Mouse (Mus musculus) adrenal gland, adult 8-10 months (tissue): Measurements from ENCODE around the gene Sbno2. TPM values are rescaled to one million over a fixed set of nuclear protein-coding genes. Genes with fewer than 3 reads are reported as not detected.

Experiments
- DNase-seq: peaks from one replicate; pipeline ENCODE4 v3.0.0; 2022
- total RNA-seq, 4 experiments: library from RNA; stranded (reverse); gene quantifications; 2 replicates each; pipeline ENCODE4 v1.2.4; 2022

The Sbno2 gene
- total RNA-seq, 4 experiments from 2014 or later, result 27.4 to 54.8 (median 45.1) TPM

DNA sequence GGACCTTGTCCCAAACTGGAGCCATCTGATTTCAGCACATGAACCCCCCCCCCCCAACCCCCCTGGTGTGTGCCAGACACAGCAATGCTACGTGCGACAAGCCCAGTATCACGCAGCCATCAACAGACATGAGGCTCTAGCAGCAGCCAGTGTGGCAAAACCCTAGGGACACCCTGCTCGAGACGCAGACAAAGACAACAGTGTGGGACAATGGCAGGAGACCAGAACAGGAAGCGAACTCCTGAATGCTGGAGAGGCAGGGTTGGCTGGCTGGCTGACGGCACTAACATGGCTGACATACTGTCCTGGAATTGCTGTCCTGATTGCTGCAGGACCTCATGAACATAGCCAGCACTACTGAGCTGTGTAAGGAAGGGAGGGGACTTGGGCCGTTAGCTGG, 70.2 kb downstream of the Sbno2 start:
- no peak for DNase-seq

DNA sequence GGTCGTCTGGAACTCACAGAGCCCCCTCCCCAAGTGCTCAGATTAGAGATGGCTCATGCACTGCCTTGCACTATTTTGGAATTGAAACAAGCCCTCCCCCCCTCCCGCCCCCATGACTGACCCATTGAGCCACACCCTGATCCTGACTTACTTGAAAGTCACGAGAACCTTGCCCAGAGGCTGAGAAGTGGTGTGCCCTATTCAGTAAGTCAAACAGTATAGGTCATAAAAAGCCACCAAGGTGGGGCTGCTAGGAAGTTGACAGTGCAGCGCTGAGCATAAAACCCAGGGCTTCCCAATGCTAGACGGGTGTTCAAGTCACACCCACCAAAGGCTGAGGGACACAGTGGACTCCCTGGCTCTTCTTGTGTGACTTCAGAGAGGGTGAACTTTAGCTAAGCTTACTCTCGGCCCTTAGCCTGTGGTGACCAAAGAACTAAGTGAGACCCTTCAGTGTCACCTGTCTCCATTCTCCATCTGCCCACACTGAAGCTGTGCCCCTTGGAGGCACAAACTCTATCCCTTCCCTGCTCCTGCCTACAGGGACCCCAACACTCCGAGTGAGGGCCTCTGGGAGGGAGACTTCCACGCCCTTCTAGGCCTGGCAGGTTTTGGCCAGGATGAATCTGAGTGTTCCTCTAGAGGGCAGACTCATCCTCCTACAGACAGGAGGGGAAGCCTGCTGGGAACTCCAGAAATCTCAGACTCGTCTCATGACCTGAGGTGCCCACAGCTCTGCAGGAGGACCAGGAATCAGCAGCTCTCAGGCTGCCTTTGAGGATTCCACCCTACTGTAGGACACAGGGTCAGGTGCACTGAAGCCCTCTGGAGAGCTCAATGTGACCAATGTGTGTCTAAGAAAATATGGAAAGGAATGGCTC, 71.6 kb downstream of the Sbno2 start:
- DNase-seq, result no peak

DNA sequence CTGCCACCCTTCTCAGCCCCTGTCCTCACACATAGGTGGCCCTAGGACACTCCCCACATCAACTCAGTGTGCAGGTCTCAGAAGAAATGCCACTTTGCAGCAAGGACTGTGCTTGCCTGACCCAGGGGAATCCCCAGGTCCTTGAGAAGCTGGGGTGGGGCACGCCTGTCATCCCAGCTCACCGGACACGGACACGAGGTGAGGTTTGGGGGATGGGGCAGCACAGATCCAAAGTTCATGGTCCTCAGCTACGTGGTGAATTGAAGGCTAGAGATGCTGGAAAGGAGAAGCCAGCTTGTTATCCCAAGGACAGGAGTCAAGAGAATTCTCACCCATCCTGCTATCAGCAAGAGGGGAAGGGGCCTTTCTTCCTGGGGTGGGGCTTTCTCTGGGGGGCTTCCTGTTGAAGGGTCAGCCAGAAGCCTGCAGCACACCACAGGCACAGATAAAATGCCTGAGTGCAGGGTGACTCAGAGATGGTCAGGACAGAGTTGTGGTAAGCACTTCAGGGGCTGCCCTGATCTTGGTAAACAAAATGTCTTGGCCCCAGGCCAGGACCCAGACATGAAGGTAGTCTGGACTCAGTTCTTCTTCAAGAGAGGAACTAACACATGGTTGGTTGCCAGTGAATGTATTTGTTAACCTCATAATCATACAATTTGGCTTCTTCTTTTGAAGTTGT, 72.4 kb downstream of the Sbno2 start:
- DNase-seq, result peak; percentile 70

DNA sequence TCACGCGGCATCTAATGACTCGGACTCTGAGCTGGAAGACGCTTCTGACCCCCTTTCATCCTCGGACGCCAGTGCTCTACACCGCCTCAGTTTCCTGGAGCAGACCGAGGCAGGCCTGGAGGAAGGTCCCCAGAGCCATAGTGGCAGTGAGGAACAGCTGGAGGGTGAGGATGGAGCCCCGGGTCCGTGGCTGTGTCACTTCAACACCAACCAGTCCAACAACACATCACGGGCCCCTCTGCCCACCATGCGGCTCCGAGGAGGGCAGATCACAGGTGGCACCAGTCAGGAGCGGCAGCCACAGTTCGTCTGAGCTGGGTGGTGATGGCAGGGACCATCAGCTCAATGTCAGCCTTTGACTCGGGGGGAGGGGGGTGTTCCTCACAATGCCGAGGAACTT, 74.6 kb downstream of the Sbno2 start:
- DNase-seq, result no peak

DNA sequence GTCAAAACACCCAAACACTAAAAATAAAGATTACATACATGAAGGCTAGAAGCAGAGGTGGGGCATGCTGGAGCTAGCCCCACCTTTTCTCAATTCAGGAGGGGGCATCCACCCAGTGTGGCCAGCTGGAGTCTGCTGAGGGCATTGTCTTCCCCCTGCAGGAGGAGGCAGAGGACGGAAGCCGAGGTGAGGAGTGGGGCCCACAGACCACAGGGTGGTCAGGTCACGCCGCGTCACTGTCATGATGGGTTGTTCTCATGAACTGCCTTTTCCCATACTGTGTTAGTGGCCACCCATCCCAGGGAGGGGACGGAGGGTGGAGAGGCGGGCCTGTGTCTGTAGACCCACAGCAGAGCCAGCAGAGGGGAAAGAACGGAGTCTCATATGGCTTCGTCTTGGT, 75.2 kb downstream of the Sbno2 start:
- DNase-seq, result no peak

DNA sequence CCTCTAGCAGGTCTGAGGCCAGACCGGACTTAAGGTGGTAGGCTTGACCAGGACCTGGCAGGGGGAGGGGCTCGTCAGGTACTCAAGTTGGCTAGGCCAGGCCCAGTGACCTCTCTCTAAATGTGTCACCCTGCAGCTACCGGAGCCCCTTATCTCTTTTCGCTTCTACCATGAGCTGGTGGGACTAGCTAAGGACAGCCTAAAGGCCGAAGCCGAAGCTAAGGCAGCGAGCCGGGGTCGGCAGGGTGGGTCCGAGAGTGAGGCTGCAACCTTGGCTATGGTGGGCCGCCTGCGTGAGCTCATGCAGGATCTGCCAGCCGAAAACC, 76.9 kb downstream of the Sbno2 start:
- DNase-seq, result no peak

DNA sequence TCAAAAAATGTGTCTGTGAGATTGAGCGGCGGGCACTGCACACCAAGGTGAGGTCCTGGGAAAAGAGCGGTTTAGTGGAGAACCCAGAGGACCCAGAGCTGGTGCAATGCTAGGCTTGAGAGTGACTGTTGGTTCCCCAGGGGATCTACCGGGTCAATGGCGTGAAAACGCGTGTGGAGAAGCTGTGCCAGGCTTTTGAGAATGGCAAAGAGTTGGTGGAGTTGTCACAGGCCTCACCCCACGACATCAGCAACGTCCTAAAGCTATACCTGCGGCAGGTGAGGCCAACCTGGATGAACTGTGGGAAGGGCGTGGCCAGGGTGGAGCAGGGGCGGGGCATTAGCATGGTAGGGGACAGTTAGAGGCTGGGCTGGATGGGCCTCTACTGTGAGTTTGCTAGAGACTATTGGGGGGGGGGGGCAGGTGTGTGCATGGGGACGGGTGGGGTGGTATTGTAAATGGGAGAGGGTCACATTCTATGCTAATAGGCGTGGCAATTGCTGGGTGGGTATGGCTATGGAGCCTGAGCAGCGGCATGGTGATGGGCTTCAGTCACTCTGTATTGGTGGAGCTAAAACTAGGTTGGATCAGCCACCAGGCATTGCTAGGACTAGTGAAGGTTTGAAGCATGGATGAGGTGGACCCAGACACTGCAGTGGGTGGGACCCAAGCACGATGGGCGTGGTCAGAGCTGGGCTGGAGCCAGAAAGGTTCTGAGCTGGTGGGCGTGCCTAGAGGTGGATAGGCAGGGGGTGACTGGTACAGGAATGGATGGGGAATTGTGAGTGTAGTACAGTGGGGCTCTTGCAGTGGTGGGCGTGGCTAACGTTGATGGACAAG, 77.5 kb downstream of the Sbno2 start:
- no peak for DNase-seq

DNA sequence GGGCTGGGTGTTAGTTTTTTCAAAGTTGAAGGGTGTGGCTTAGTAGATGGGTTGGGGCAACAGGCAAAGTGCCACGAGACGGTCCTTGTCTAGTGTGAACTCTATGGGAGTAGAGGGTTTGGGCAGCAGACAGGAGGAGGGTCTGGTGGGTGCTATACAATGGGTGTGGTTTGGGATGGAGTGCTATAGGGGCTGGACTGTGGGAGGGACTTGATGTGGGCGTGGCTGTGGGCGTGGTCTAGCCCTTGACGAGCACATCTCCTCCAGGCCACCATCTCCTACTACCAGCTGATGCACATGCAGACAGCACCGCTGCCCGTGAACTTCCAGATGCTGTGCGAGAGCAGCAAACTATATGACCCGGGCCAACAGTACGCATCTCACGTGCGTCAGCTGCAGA, 79.5 kb downstream of the Sbno2 start:
- DNase-seq, result no peak

DNA sequence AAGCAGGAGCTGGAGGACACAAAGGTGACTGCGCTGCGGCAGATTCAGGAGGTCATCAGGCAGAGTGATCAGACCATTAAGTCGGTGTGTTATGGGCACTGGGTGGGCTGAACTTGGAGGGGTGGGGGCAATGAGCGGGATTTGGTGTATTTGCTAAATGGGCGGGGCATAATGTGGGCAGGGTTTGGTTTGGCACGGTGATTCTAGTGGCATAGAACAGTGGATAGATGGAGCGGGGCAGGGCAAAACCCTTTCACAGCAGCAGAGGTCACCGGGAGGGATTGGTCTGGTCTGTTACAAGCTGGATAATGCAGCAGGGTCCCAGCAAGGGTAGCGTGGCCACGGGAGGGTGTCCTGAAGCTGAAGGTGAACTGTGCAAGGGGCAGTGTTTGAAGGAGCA, 79.9 kb downstream of the Sbno2 start:
- no peak for DNase-seq

DNA sequence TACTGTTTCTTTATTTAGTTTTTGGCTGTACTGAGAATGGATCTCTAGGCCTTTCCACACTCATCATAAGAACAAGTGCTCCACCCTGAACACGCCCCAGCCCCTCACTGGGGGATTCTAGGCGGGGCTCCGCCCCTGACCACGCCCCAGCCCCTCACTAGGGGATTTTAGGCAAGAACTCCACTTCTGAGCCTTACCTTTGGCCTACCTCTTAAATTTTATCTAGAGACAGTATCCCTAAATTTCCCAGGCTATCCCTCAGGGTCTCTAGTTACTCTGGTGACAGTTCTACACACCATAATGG, 80.4 kb downstream of the Sbno2 start:
- DNase-seq, result no peak

DNA sequence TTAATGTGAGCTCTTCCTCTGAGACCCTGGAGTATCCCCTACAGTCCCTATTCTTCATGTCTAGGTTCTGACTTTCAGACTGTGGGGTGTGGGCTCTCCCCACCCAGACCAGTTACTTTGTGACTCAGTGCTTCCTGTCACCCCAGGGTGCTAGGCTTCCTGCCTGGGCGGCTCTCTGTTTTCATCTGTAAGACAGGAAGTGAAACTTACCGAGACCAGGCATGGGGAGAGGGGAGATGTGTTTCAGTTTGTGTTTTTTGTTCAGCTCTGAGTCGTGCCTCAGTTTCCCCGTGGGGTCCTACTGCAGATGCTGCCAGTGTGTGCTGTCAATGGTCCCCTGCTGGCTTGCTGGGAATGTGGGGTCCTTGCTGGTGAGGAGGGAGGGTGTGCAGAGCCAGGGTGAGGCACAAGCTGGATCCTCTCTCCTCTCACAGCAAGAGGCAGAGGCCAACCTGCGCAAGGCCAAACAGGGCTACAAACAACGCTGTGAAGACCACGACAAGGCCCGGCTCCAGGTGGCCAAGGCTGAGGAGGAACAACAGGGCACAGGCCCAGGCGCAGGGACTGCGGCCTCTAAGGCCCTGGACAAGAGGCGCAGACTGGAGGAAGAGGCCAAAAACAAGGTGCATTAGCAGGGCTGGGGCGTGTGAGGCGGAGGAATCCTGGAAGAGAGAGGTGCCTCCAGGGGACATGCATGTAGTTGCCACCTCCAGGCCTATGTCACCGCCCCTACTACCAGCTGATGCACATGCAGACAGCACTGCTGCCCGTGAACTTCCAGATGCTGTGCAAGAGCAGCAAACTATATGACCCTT, 80.9 kb downstream of the Sbno2 start:
- no peak for DNase-seq

DNA sequence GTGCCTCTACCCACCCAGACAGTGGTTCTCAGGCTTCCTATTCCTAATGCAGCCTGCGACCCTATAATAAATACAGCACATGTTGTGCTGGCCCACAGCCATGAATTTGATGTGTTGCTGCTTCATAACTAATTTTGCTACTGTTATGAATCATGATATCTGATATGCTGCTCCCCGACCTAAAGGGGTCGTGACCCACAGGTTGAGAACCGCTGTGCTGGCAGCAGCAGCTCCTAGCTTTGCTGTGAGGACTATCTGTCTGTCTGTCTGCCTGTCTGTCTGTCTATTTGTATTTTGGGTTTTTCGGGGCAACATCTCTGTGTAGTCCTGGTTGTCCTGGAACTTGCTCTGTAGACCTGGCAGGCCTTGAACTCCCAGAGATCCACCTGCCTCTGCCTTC, 81.6 kb downstream of the Sbno2 start:
- DNase-seq, result no peak

DNA sequence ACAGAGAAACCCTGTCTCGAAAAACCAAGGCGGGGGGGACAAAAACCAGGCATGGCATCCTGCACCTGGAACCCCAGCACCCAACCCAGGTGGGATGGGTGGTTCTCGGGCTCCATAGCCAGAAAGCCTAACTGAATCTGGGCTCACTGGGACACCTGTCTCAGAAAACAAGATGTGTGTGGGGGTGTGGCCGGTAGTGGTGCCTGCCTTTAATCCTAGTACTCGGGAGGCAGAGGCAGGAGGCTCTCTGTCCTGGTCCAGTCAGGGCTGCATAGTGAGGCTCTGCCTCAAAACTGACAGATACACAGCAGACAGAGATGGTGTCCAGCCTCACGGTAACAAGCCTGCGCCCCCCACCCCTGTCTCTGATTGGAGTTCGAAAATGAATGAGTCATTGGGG, 82.6 kb downstream of the Sbno2 start:
- DNase-seq, result no peak

DNA sequence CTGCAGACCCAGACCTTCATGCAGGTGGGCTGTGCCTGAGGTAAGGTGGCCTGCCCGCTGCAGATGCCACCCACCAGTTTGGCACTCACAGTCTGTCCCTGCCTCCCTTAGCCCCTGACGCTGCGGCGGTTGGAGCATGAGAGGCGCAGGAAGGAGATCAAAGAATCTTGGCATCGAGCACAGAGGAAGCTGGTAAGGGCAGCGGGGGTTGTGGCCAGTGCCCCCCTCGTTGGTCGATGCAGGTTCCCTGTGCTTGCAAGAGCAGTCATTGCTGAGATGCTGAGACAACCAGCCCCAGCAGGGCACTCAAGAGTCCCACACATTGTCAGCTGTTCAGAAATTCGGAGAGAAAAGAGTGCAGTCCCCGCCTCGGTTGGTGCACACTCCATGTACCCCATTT, 83.2 kb downstream of the Sbno2 start:
- no peak for DNase-seq

DNA sequence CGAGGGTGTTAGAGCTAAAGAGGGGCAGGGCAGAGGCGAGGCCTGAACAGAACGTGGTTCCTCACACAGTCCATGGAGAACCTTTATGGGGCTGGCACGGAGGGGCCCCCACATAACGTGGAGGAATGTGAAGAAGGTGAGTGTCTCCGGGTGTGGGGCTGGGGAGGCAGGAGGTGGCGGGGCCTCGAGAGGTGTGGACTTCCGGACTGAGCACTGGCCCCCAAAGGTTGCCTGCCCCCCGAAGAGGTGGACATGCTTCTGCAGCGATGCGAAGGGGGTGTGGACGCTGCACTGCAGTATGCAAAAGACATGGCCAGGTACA, 84.1 kb downstream of the Sbno2 start:
- no peak for DNase-seq

DNA sequence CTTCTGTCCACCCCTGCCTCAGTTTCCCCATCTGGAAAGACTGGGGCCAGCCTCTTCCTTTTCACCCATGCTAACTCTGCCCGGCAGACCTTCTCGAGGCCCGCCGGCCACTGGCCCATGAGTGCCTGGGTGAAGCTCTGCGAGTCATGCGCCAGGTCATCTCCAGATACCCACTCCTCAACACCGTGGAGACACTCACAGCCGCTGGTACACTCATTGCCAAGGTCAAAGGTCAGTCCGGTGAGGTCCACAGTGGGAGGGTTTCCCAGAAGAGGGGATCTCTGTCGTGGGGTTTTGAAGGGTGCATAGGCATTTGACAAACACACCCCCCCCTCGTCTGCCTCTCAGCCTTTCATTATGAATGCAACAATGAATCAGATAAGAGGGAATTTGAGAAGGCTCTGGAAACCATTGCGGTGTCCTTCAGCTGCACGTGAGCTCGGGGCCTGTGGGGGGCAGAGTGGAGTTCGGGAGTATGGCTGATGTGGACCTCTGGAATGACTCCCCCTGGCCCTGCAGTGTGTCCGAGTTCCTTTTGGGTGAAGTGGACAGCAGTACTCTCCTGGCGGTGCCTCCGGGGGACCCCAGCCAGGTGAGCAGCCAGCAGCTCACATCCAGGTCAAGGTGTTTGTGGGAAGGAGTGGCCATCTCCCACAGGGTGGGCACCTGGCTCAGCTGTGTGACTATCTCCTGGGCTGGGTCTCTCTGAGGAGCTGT, 84.6 kb downstream of the Sbno2 start:
- no peak for DNase-seq

DNA sequence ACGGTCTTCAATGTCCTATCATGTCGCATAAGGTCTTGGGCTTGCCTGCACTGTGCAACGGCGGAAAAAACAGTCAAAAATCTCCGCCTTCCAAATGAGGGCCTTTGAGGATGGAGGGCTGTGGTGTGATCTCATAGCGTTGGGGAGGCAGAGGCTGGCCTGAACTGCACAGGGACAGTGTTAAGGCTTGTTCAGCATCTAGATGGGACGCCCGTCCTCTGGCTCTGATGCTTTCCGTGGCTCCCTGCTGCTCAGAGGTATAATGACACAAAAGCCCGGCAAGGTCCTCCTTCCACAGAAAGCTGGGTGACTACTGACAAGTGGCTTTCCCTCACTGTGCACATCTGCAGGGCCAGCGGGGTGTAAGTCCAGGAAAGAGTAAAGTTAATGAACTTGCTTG, 85.2 kb downstream of the Sbno2 start:
- no peak for DNase-seq

DNA sequence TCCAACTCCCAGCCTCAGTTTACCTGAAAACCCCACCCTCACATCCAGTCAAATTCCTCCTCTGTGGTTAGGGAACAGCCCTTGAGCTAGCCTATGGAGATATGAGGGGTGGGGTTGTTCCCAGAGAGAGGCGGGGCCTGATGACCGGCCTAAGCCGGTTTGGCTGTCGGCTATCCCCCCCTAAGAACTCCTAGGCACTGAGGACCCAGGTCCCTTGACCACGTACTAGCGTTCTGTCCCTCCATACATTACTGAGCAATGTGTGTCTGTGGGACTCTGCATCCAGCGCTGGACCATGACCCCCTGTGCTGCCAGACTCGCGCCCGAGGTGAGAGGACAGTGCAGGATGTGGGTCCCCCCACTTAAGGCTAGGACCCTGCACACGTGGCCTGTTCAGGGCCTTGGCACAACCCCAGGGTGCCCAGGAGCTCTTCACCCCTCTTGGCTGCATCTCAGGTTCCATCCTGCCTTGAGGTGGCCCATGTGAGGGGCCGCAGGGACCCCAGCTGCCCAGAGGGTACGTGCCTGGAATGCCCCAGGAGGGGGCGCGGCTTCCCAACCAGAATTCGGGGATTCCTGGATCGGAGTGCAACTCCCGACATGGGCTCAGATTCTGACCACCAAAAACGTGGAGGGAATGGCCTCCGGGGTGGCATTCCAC, 85.8 kb downstream of the Sbno2 start:
- DNase-seq, result no peak

DNA sequence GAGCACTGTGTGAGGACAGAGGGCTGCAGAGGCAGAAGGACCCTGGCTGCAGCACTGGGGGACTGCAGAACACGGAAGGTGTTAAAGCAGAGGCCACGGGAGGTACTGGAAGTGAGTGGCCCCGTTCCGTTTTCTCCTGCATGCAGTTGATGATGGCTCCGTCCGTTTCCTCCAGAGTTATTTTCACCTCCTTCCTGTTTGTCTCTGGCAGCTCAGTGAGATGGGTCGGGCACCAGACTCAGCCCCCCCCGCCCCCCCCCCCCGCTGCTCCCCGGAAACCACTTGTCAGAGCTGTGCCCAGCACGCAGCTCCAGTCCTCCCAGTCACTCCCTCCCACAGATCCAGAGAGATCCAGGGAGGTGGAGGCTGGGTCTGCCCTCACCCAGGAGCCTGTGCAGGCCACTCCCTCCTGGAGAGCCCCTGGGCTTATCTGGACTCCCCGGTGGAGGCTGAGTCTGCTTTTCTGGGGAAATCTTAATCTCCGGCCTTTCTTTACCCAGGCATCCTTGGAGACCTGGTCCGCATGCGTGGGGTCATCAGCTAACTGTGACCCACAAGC, 86.6 kb downstream of the Sbno2 start:
- DNase-seq, result no peak

DNA sequence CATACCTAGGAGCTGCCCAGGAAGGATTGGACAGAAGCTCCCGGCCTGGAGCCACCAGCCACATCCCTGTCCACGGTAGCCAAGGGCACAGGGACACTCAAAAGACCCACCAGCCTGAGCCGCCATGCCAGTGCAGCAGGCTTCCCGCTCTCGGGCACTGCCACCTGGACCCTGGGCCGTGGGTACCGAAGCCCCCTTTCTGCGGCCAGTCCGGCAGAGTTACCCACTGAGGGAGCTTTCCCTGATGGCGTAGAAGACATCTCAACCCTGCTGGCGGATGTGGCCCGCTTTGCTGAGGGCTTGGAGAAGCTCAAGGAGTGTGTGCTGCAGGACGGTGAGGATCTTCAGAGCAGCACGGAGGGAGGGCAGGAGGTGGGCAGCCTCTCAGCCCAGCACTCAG, 87.6 kb downstream of the Sbno2 start:
- no peak for DNase-seq

DNA sequence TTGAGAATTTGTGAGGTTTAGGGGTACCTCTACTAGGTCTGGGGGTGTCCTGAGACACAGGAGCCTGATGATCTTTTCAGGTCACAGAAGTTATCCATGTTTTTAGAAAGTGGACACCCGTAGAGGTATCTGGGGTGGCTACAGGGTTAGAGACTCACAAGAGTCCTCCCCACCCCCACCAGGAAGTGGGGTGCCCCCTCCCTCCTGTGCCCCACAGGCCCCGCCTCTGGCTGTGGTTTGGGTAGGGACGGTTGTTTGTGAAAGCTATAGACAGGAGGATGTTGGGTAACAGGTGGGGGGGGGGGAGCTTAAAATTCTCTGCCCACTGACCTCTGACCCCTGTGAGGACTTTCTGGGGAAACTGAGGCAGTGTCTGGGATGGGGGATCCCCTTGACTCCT, 88.0 kb downstream of the Sbno2 start:
- no peak for DNase-seq
